ENCODE assay signal across 8 mouse cellular contexts in genomic region chr11:44519950-44520761, GRCm38 (mm10). TPM values are rescaled to one million over a fixed set of nuclear protein-coding genes. Genes with fewer than 3 reads are reported as not detected.
DNase-seq lines count a peak whose midpoint lies in the region; ATAC-seq and TF ChIP-seq lines count a peak whose summit lies in the region.

No protein-coding gene starts in this region.

- TF ChIP-seq POLR2A in brain, embryonic 14.5 days (IDR thresholded peaks at IDR 0.05; ENCODE audit: borderline replicate concordance, extremely low read depth, insufficient read depth, insufficient read length, poor library complexity, severe bottlenecking): peak; percentile 30; the same call in 1 of the 2 replicates

- WGBS in heart, embryonic 13.5 days: under 1% methylated on average over 28 of the region's 28 CpGs
- WGBS in liver, embryonic 12.5 days (ENCODE audit: insufficient replicate concordance): under 1% methylated on average over 28 of the region's 28 CpGs
- WGBS in stomach, embryonic 14.5 days: under 1% methylated on average over 28 of the region's 28 CpGs

- H3K27ac ChIP-seq in heart, embryonic 13.5 days (replicated peaks): peak overlapping the region; percentile 98
- H3K27ac ChIP-seq in liver, embryonic 12.5 days: peak overlapping the region; percentile 98
- peak overlapping the region; percentile 78 for H3K27ac ChIP-seq in stomach, embryonic 14.5 days (ENCODE audit: low read length)

- H3K9ac ChIP-seq in heart, embryonic 13.5 days: peak overlapping the region; percentile 98
- H3K9ac ChIP-seq in liver, embryonic 12.5 days: peak overlapping the region; percentile 98
- peak overlapping the region; percentile 86 for H3K9ac ChIP-seq in stomach, embryonic 14.5 days (replicated peaks; ENCODE audit: low read depth, low read length)

- peaks cover 7% of the 10 kb centered on the region for H3K36me3 ChIP-seq in C2C12 (ENCODE audit: control insufficient read depth, insufficient read depth)
- peaks cover 13% of the 10 kb centered on the region for H3K36me3 ChIP-seq in heart, embryonic 13.5 days
- H3K36me3 ChIP-seq in liver, embryonic 12.5 days: peaks cover 29% of the 10 kb centered on the region
- peaks cover 5% of the 10 kb centered on the region for H3K36me3 ChIP-seq in stomach, embryonic 14.5 days (ENCODE audit: control insufficient read depth, insufficient read depth, low read length)

- peak; percentile 92 for DNase-seq in brain, embryonic 14.5 days (ENCODE audit: low read depth)
- peak; percentile 91 for DNase-seq in kidney, postnatal 10 days
- peak; percentile 71 to 83 for DNase-seq in natural killer cell, adult 2 months (ENCODE audit: low spot score in 2 of 2)

- peaks cover 62% of the 10 kb centered on the region for H3K79me2 ChIP-seq in C2C12 (ENCODE audit: control insufficient read depth, insufficient read depth)

- no peak for TF ChIP-seq CTCF in C2C12 (IDR thresholded peaks at IDR 0.05; ENCODE audit: control insufficient read depth, insufficient read depth, insufficient read length)
- no peak for TF ChIP-seq CTCF in brain, embryonic 14.5 days (IDR thresholded peaks at IDR 0.05; ENCODE audit: borderline replicate concordance, extremely low read depth, insufficient read depth, insufficient read length)

- no peaks in the 10 kb centered on the region for H3K27me3 ChIP-seq in C2C12 (ENCODE audit: control insufficient read depth, insufficient read depth, insufficient read length)
- H3K27me3 ChIP-seq in heart, embryonic 13.5 days (replicated peaks): no peaks in the 10 kb centered on the region
- no peaks in the 10 kb centered on the region for H3K27me3 ChIP-seq in liver, embryonic 12.5 days (replicated peaks)
- no peaks in the 10 kb centered on the region for H3K27me3 ChIP-seq in stomach, embryonic 14.5 days (ENCODE audit: control insufficient read depth, insufficient read depth, low read length)

- peak overlapping the region; percentile 74 for H3K4me2 ChIP-seq in heart, embryonic 13.5 days
- H3K4me2 ChIP-seq in liver, embryonic 12.5 days: peak overlapping the region; percentile 93
- peak overlapping the region; percentile 90 for H3K4me2 ChIP-seq in stomach, embryonic 14.5 days (replicated peaks; ENCODE audit: low read depth, low read length)

- ATAC-seq in erythroid progenitor cell, adult 5-6 weeks (replicated peaks; ENCODE audit: low FRiP score, poor library complexity, severe bottlenecking): peak; percentile 69
- peak; percentile 53; the same call in 1 of the 2 replicates for ATAC-seq in heart, embryonic 13.5 days (ENCODE audit: extremely low read depth, insufficient number of reproducible peaks, low FRiP score, low TSS enrichment)
- peak; percentile 85 for ATAC-seq in liver, embryonic 12.5 days
- ATAC-seq in stomach, embryonic 14.5 days (ENCODE audit: insufficient number of reproducible peaks, insufficient read depth, low FRiP score, low read depth): peak; percentile 76

- H3K79me3 ChIP-seq in C2C12 (ENCODE audit: low read depth): peaks cover 43% of the 10 kb centered on the region

- H3ac ChIP-seq in C2C12 (ENCODE audit: control insufficient read depth, insufficient read length, low read depth): peak overlapping the region; percentile 77

- H3K4me1 ChIP-seq in heart, embryonic 13.5 days: peaks cover 38% of the 10 kb centered on the region
- H3K4me1 ChIP-seq in liver, embryonic 12.5 days: peaks cover 69% of the 10 kb centered on the region
- H3K4me1 ChIP-seq in stomach, embryonic 14.5 days (ENCODE audit: control insufficient read depth, insufficient read depth, low read length): peaks cover 15% of the 10 kb centered on the region; the same call in 1 of the 2 replicates

- no peaks in the 10 kb centered on the region for H3K9me3 ChIP-seq in heart, embryonic 13.5 days
- no peaks in the 10 kb centered on the region for H3K9me3 ChIP-seq in liver, embryonic 12.5 days (replicated peaks)
- H3K9me3 ChIP-seq in stomach, embryonic 14.5 days (ENCODE audit: control insufficient read depth, low read depth, low read length): no peaks in the 10 kb centered on the region

- H3K4me3 ChIP-seq in C2C12 (ENCODE audit: insufficient read depth, poor library complexity, severe bottlenecking): peak overlapping the region; percentile 92
- peak overlapping the region; percentile 98 for H3K4me3 ChIP-seq in heart, embryonic 13.5 days
- peak overlapping the region; percentile 98 for H3K4me3 ChIP-seq in liver, embryonic 12.5 days
- H3K4me3 ChIP-seq in stomach, embryonic 14.5 days (ENCODE audit: low read depth, low read length): peak overlapping the region; percentile 91

TF ChIP-seq in C2C12, 6 proteins besides CTCF, POLR2A, EP300 and RAD21:
- TF ChIP-seq CEBPB (IDR thresholded peaks at IDR 0.05; ENCODE audit: low read depth): no peak
- no peak for TF ChIP-seq FOSL1 (IDR thresholded peaks at IDR 0.05; ENCODE audit: insufficient read depth, low read length, poor library complexity, severe bottlenecking)
- TF ChIP-seq MAX (IDR thresholded peaks at IDR 0.05): no peak
- no peak for TF ChIP-seq MYOG (IDR thresholded peaks at IDR 0.05; ENCODE audit: control insufficient read depth, extremely low read depth, insufficient read length)
- no peak for TF ChIP-seq USF1 (IDR thresholded peaks at IDR 0.05; ENCODE audit: low read depth)
- TF ChIP-seq MYOD1 (IDR thresholded peaks at IDR 0.05; ENCODE audit: control insufficient read depth, insufficient read length, low read depth): no peak
TF ChIP-seq in C2C12: peak in this region for 0.

RNA-seq across cellular contexts. Expression of gene Rnf145, which starts 1.4 kb away (rescaled TPM):
- 68.9 TPM for polyA plus RNA-seq in C2C12 (2012; fragmentation: generic; extraction: Trizol)
- polyA plus RNA-seq in brain, embryonic 14.5 days (2012; rRNA removed): 179 and 193 TPM in 2 replicates
- 92.2 and 130 TPM in 2 replicates for total RNA-seq in erythroid progenitor cell, adult 5-6 weeks (2015; ENCODE audit: low replicate concordance)
- total RNA-seq in erythroid progenitor cell, adult 5-6 weeks (2017; ENCODE audit: low replicate concordance): 189 and 221 TPM in 2 replicates
- polyA plus RNA-seq in heart, embryonic 13.5 days (2015; fragmentation: Nextera tagmentation; extraction: Ambion mirVana): 46.5 and 55.9 TPM in 2 replicates
- polyA plus RNA-seq in liver, embryonic 12.5 days (2016; fragmentation: Nextera tagmentation; extraction: Ambion mirVana): 64.7 and 71.1 TPM in 2 replicates
- 78.7 and 84.7 TPM in 2 replicates for polyA plus RNA-seq in stomach, embryonic 14.5 days (2014; fragmentation: Nextera tagmentation; extraction: Ambion mirVana)

RNA-seq across cellular contexts. Expression of gene Ublcp1, which starts 49.9 kb away (rescaled TPM):
- 17.7 TPM for polyA plus RNA-seq in C2C12 (2012; fragmentation: generic; extraction: Trizol)
- polyA plus RNA-seq in brain, embryonic 14.5 days (2012; rRNA removed): 53.6 and 62.0 TPM in 2 replicates
- total RNA-seq in erythroid progenitor cell, adult 5-6 weeks (2015; ENCODE audit: low replicate concordance): 96.9 and 113 TPM in 2 replicates
- total RNA-seq in erythroid progenitor cell, adult 5-6 weeks (2017; ENCODE audit: low replicate concordance): 66.6 and 109 TPM in 2 replicates
- 42.3 and 43.7 TPM in 2 replicates for polyA plus RNA-seq in heart, embryonic 13.5 days (2015; fragmentation: Nextera tagmentation; extraction: Ambion mirVana)
- polyA plus RNA-seq in liver, embryonic 12.5 days (2016; fragmentation: Nextera tagmentation; extraction: Ambion mirVana): 41.8 and 41.9 TPM in 2 replicates
- polyA plus RNA-seq in stomach, embryonic 14.5 days (2014; fragmentation: Nextera tagmentation; extraction: Ambion mirVana): 61.9 and 62.0 TPM in 2 replicates

Comparison
In these comparisons a context has a peak if more than half of its experiments do, and no peak if none do; other contexts are left out.
1. Peak in every context shown above with its lines: DNase-seq, ATAC-seq, H3K4me3 ChIP-seq and H3K27ac ChIP-seq.